Mouse (Mus musculus): Measurements from ENCODE around the gene Phldb1. TPM values are rescaled to one million over a fixed set of nuclear protein-coding genes. Genes with fewer than 3 reads are reported as not detected.
"Not testable (repeated sequence)": the region's sequence is repeated elsewhere in the genome, so short reads cannot be mapped to it uniquely, and the experiment has no call there.

Phldb1 gene
- polyA plus RNA-seq, 1 experiment, result 3.8 TPM

- Histone ChIP-seq H3K36me3 (ENCODE audit: control insufficient read depth, insufficient read depth, low read length) (no peaks in the 10 kb centered on the region; the same call in 1 of the 2 replicates), H3K27ac (ENCODE audit: control insufficient read depth, insufficient read depth, low read depth, low read length) (no peak overlapping the region), H3K27me3 (ENCODE audit: control insufficient read depth, insufficient read depth, low read length) (no peaks in the 10 kb centered on the region), H3K4me3 (ENCODE audit: control insufficient read depth, low read depth, low read length) (no peak overlapping the region), H3K4me1 (ENCODE audit: control insufficient read depth, insufficient read depth, low read length) (no peaks in the 10 kb centered on the region; the same call in 1 of the 2 replicates)
- no peak for TF ChIP-seq POLR2A (IDR thresholded peaks at IDR 0.05; ENCODE audit: control insufficient read depth, low read depth, low read length)
- no peak for TF ChIP-seq CTCF (IDR thresholded peaks at IDR 0.05; ENCODE audit: control insufficient read depth, insufficient read depth, insufficient replicate concordance, low read depth, low read length)
These were observed 94.2 kb downstream of the Phldb1 start for GRCm38 (mm10) chr9:44640646-44641357.

- H3K27ac ChIP-seq (ENCODE audit: control insufficient read depth, insufficient read depth, low read depth, low read length); H3K4me3 ChIP-seq (ENCODE audit: control insufficient read depth, low read depth, low read length); H3K27me3 ChIP-seq (ENCODE audit: control insufficient read depth, insufficient read depth, low read length); H3K36me3 ChIP-seq (ENCODE audit: control insufficient read depth, insufficient read depth, low read length); H3K4me1 ChIP-seq (ENCODE audit: control insufficient read depth, insufficient read depth, low read length): not testable (repeated sequence)
These were observed 95.0 kb downstream of the Phldb1 start for GRCm38 (mm10) chr9:44640028-44640427.

- H3K4me3 ChIP-seq (ENCODE audit: control insufficient read depth, low read depth, low read length); H3K4me1 ChIP-seq (ENCODE audit: control insufficient read depth, insufficient read depth, low read length); H3K27me3 ChIP-seq (ENCODE audit: control insufficient read depth, insufficient read depth, low read length); H3K27ac ChIP-seq (ENCODE audit: control insufficient read depth, insufficient read depth, low read depth, low read length); H3K36me3 ChIP-seq (ENCODE audit: control insufficient read depth, insufficient read depth, low read length): not testable (repeated sequence)
These were observed 96.3 kb downstream of the Phldb1 start for GRCm38 (mm10) chr9:44638726-44639125.

- H3K4me1 ChIP-seq (ENCODE audit: control insufficient read depth, insufficient read depth, low read length), result no peaks in the 10 kb centered on the region
- H3K27me3 ChIP-seq (ENCODE audit: control insufficient read depth, insufficient read depth, low read length), result no peaks in the 10 kb centered on the region
- no peak overlapping the region for H3K27ac ChIP-seq (ENCODE audit: control insufficient read depth, insufficient read depth, low read depth, low read length)
- H3K36me3 ChIP-seq (ENCODE audit: control insufficient read depth, insufficient read depth, low read length), result peaks cover 1% of the 10 kb centered on the region; the same call in 1 of the 2 replicates
- H3K4me3 ChIP-seq (ENCODE audit: control insufficient read depth, low read depth, low read length), result no peak overlapping the region
- no peak for TF ChIP-seq POLR2A (IDR thresholded peaks at IDR 0.05; ENCODE audit: control insufficient read depth, low read depth, low read length)
- no peak for TF ChIP-seq CTCF (IDR thresholded peaks at IDR 0.05; ENCODE audit: control insufficient read depth, insufficient read depth, insufficient replicate concordance, low read depth, low read length)
These were observed 97.3 kb downstream of the Phldb1 start for GRCm38 (mm10) chr9:44637551-44638169.

Other genes with a start within 250 kb of the Phldb1 start
- 8.6 and 11.2 TPM in 2 replicates for gene Cxcr5, start 173.3 kb downstream of the Phldb1 start, polyA plus RNA-seq (2012; rRNA removed)
- 9.0 and 11.7 TPM in 2 replicates for gene Ddx6, start 130.3 kb downstream of the Phldb1 start, polyA plus RNA-seq (2012; rRNA removed)
- gene Treh, start 62.0 kb downstream of the Phldb1 start, polyA plus RNA-seq (2012; rRNA removed), result 0.47 TPM in 1 of 2 replicates, not detected in the other
- 22.0 and 28.5 TPM in 2 replicates for gene Arcn1, start 32.6 kb upstream of the Phldb1 start, polyA plus RNA-seq (2012; rRNA removed)
- 199 and 203 TPM in 2 replicates for gene Ift46, start 32.7 kb upstream of the Phldb1 start, polyA plus RNA-seq (2012; rRNA removed)
- 3.0 and 3.1 TPM in 2 replicates for gene Tmem25, start 64.1 kb upstream of the Phldb1 start, polyA plus RNA-seq (2012; rRNA removed)
- gene Ttc36, start 67.9 kb upstream of the Phldb1 start, polyA plus RNA-seq (2012; rRNA removed), result 0.32 and 0.99 TPM in 2 replicates
- gene Kmt2a, start 146.1 kb upstream of the Phldb1 start, polyA plus RNA-seq (2012; rRNA removed), result 3.4 and 4.9 TPM in 2 replicates
- gene Atp5l, start 185.5 kb upstream of the Phldb1 start, polyA plus RNA-seq (2012; rRNA removed), result 134 and 141 TPM in 2 replicates
- gene Ube4a, start 230.4 kb upstream of the Phldb1 start, polyA plus RNA-seq (2012; rRNA removed), result 11.5 and 16.6 TPM in 2 replicates
- gene Cd3g, start 245.2 kb upstream of the Phldb1 start, polyA plus RNA-seq (2012; rRNA removed), result not detected in 2 replicates
- 49.4 and 55.3 TPM in 2 replicates for gene Cd3d, start 246.6 kb upstream of the Phldb1 start, polyA plus RNA-seq (2012; rRNA removed)

All from testis, adult 2 months (tissue).